Mouse (Mus musculus) Muller cell, postnatal 12 days (primary cell): Measurements from ENCODE around the gene Gm7233.
"Not testable (repeated sequence)": the region's sequence is repeated elsewhere in the genome, so short reads cannot be mapped to it uniquely, and the experiment has no call there.

Source experiments
- DNase-seq: peaks from one replicate; pipeline ENCODE4 v3.0.0-alpha.2; 2015; ENCODE audit errors: inconsistent ontology term

Gm7233 gene

GRCm38 (mm10) chr14:43179567-43179966 lies at the start of gene Gm7233:
Gene Gm7233, plus strand, starts transcription at chr14:43179867.
- not testable (repeated sequence) for DNase-seq

GRCm38 (mm10) chr14:43167189-43167588 lies 12.5 kb upstream of the Gm7233 start:
- not testable (repeated sequence) for DNase-seq

- not testable (repeated sequence) for DNase-seq
Measured at GRCm38 (mm10) chr14:43167942-43168341, 11.7 kb upstream of the Gm7233 start.

- not testable (repeated sequence) for DNase-seq
Measured at GRCm38 (mm10) chr14:43168573-43169170, 11.0 kb upstream of the Gm7233 start.

GRCm38 (mm10) chr14:43235204-43235603 lies 55.5 kb downstream of the Gm7233 start, which contains the start of gene Gm8122:
Gene Gm8122, minus strand, starts transcription at chr14:43235304.
- DNase-seq = not testable (repeated sequence)
